14 mouse cellular contexts compared by ENCODE assay signal in genomic region chr10:105788744-105789486, GRCm38 (mm10). TPM values are rescaled to one million over a fixed set of nuclear protein-coding genes. Genes with fewer than 3 reads are reported as not detected.
DNase-seq lines count a peak whose midpoint lies in the region; ATAC-seq and TF ChIP-seq lines count a peak whose summit lies in the region.
"Had no signal": no experiment of that assay in that cellular context is flagged by ENCODE, and none has a peak within 500 bp of the region (broad histone marks: within the 10 kb centered on the region; RNA-seq: fewer than 3 reads in every experiment).

No protein-coding gene starts in this region.

- no peaks in the 10 kb centered on the region for H3K27me3 ChIP-seq in hindbrain, postnatal 0 days (ENCODE audit: insufficient read depth, low read length)
- H3K27me3 ChIP-seq in heart, embryonic 12.5 days (replicated peaks): no peaks in the 10 kb centered on the region
- no peaks in the 10 kb centered on the region for H3K27me3 ChIP-seq in heart, embryonic 10.5 days (ENCODE audit: insufficient read depth, poor library complexity, severe bottlenecking)
- H3K27me3 ChIP-seq: embryonic facial prominence, embryonic 15.5 days; intestine, embryonic 15.5 days had no signal

- no peak overlapping the region for H3K4me3 ChIP-seq in hindbrain, postnatal 0 days (ENCODE audit: low read length)
- no peak overlapping the region for H3K4me3 ChIP-seq in heart, embryonic 12.5 days
- no peak overlapping the region for H3K4me3 ChIP-seq in heart, embryonic 10.5 days
- H3K4me3 ChIP-seq: embryonic facial prominence, embryonic 15.5 days; intestine, embryonic 15.5 days had no signal

- peak; percentile 40 for DNase-seq in layer of hippocampus, adult 11-12 months (ENCODE audit: low spot score)
- no peak for DNase-seq in layer of hippocampus, postnatal 25 days (ENCODE audit: extremely low spot score in 1 of 2, low spot score in 1 of 2)
- DNase-seq in hindbrain, postnatal 0 days (ENCODE audit: low spot score): peak; percentile 55
- peak; percentile 22 for DNase-seq in left cerebral cortex, postnatal 4 days
- DNase-seq in right cerebral cortex, postnatal 14 days: peak; percentile 30
- no peak for DNase-seq in urinary bladder, postnatal 25 days (ENCODE audit: low spot score)
- no peak for DNase-seq in heart, embryonic 10.5 days (ENCODE audit: low spot score)
- DNase-seq: adrenal gland, postnatal 25 days; cerebellum, adult 9-10 months; heart, adult 18-20 months; lung, postnatal 36 days had no signal

- no peak overlapping the region for H3K9ac ChIP-seq in hindbrain, postnatal 0 days (replicated peaks; ENCODE audit: low read length)
- no peak overlapping the region for H3K9ac ChIP-seq in heart, embryonic 12.5 days
- H3K9ac ChIP-seq: embryonic facial prominence, embryonic 15.5 days; intestine, embryonic 15.5 days had no signal

- intact Hi-C loops in left cerebral cortex, postnatal 4 days (cut with DNase I): no loop called here

- peak; percentile 93 for ATAC-seq in hindbrain, postnatal 0 days
- no peak for ATAC-seq in heart, embryonic 12.5 days (ENCODE audit: insufficient number of reproducible peaks, low FRiP score)
- ATAC-seq: intestine, embryonic 15.5 days had no signal

- H3K9me3 ChIP-seq in hindbrain, postnatal 0 days (ENCODE audit: low read length): no peaks in the 10 kb centered on the region
- H3K9me3 ChIP-seq in heart, embryonic 12.5 days (replicated peaks): no peaks in the 10 kb centered on the region
- no peaks in the 10 kb centered on the region for H3K9me3 ChIP-seq in heart, embryonic 10.5 days
- H3K9me3 ChIP-seq: embryonic facial prominence, embryonic 15.5 days; intestine, embryonic 15.5 days had no signal

- no peak for TF ChIP-seq CTCF in hindbrain, postnatal 0 days (IDR thresholded peaks at IDR 0.05; ENCODE audit: low read depth)

- no peaks in the 10 kb centered on the region for H3K36me3 ChIP-seq in hindbrain, postnatal 0 days (ENCODE audit: insufficient read depth, low read length)
- H3K36me3 ChIP-seq in heart, embryonic 12.5 days: peaks cover 3% of the 10 kb centered on the region; the same call in 1 of the 2 replicates
- peaks cover 6% of the 10 kb centered on the region; the same call in 1 of the 2 replicates for H3K36me3 ChIP-seq in heart, embryonic 10.5 days
- H3K36me3 ChIP-seq: embryonic facial prominence, embryonic 15.5 days; intestine, embryonic 15.5 days had no signal

- WGBS in hindbrain, postnatal 0 days: 57% methylated on average over 17 of the region's 17 CpGs
- WGBS in heart, embryonic 12.5 days: 81% methylated on average over 17 of the region's 17 CpGs
- WGBS in heart, embryonic 10.5 days: 84% methylated on average over 17 of the region's 17 CpGs

- no peaks in the 10 kb centered on the region for H3K4me1 ChIP-seq in hindbrain, postnatal 0 days (ENCODE audit: insufficient read depth, low read length)
- H3K4me1 ChIP-seq in heart, embryonic 12.5 days (replicated peaks): no peaks in the 10 kb centered on the region; the same call in 1 of the 2 replicates
- H3K4me1 ChIP-seq in heart, embryonic 10.5 days: no peaks in the 10 kb centered on the region
- H3K4me1 ChIP-seq: embryonic facial prominence, embryonic 15.5 days; intestine, embryonic 15.5 days had no signal

- peak overlapping the region; percentile 36; the same call in 1 of the 2 replicates for H3K27ac ChIP-seq in hindbrain, postnatal 0 days
- H3K27ac ChIP-seq in heart, embryonic 12.5 days (ENCODE audit: poor library complexity, severe bottlenecking): no peak overlapping the region
- no peak overlapping the region for H3K27ac ChIP-seq in heart, embryonic 10.5 days
- H3K27ac ChIP-seq: embryonic facial prominence, embryonic 15.5 days; intestine, embryonic 15.5 days had no signal

- no peak overlapping the region for H3K4me2 ChIP-seq in hindbrain, postnatal 0 days (ENCODE audit: low read depth, low read length)
- H3K4me2 ChIP-seq in heart, embryonic 12.5 days: no peak overlapping the region
- H3K4me2 ChIP-seq: embryonic facial prominence, embryonic 15.5 days; intestine, embryonic 15.5 days had no signal

RNA-seq across cellular contexts. Expression of gene Ccdc59, which starts 52.0 kb away (rescaled TPM):
- total RNA-seq in layer of hippocampus, postnatal 25 days (2021): 10 to 100 TPM; 18.0 to 20.9 TPM
- total RNA-seq in hindbrain, postnatal 0 days (2014; rRNA removed): 8.2 and 9.1 TPM in 2 replicates
- polyA plus RNA-seq in hindbrain, postnatal 0 days (2015; fragmentation: Nextera tagmentation; extraction: Ambion mirVana): 42.9 and 47.5 TPM in 2 replicates
- total RNA-seq in left cerebral cortex, postnatal 4 days (2021): 10 to 100 TPM; 19.2 to 21.0 TPM
- polyA plus RNA-seq in heart, embryonic 12.5 days (2016; fragmentation: Nextera tagmentation; extraction: Ambion mirVana): 40.8 and 45.0 TPM in 2 replicates
- polyA plus RNA-seq in heart, embryonic 10.5 days (2016; fragmentation: Nextera tagmentation; extraction: Ambion mirVana): 42.8 and 45.0 TPM in 2 replicates

RNA-seq across cellular contexts. Expression of gene Mettl25, which starts 52.3 kb away (rescaled TPM):
- total RNA-seq in layer of hippocampus, postnatal 25 days (2021): 1 to 10 TPM; 7.0 to 9.1 TPM
- 19.0 and 19.8 TPM in 2 replicates for total RNA-seq in hindbrain, postnatal 0 days (2014; rRNA removed)
- 16.0 TPM in 2 replicates for polyA plus RNA-seq in hindbrain, postnatal 0 days (2015; fragmentation: Nextera tagmentation; extraction: Ambion mirVana)
- total RNA-seq in left cerebral cortex, postnatal 4 days (2021): 10 to 100 TPM in 1 of 2 experiments, 1 to 10 TPM in 1; 7.0 to 11.2 TPM
- polyA plus RNA-seq in heart, embryonic 12.5 days (2016; fragmentation: Nextera tagmentation; extraction: Ambion mirVana): 10.0 and 11.2 TPM in 2 replicates
- polyA plus RNA-seq in heart, embryonic 10.5 days (2016; fragmentation: Nextera tagmentation; extraction: Ambion mirVana): 9.6 and 11.4 TPM in 2 replicates

Comparison
In these comparisons a context has a peak if more than half of its experiments do, and no peak if none do; other contexts are left out.
1. DNase-seq: peak in layer of hippocampus, adult 11-12 months (single experiment), hindbrain, postnatal 0 days (single experiment), left cerebral cortex, postnatal 4 days (single experiment) and right cerebral cortex, postnatal 14 days (single experiment); none in layer of hippocampus, postnatal 25 days (0 of 2), urinary bladder, postnatal 25 days (single experiment) and heart, embryonic 10.5 days (single experiment).